Mouse (Mus musculus): Measurements from ENCODE around the gene Gm3880. TPM values are rescaled to one million over a fixed set of nuclear protein-coding genes. Genes with fewer than 3 reads are reported as not detected.

Gm3880 gene
- not detected in 4 replicates for total RNA-seq (2023)

GRCm38 (mm10) chrX:102686872-102687271 lies at the start of gene Gm3880:
Gene Gm3880 (minus strand): TSS chrX:102686972.

GRCm38 (mm10) chrX:102707535-102707934 lies 20.8 kb upstream of the Gm3880 start, which contains the start of the genes Gm9112 and Dmrtc1b:
Gene Gm9112 (minus strand): TSS chrX:102707635.
Gene Dmrtc1b (plus strand): TSS chrX:102707865.

GRCm38 (mm10) chrX:102643823-102644572 lies 42.8 kb downstream of the Gm3880 start, which contains the start of gene Phka1:
Gene Phka1 (minus strand): TSS chrX:102644246.

Other genes with a start within 250 kb of the Gm3880 start
- 15.5 to 18.8 TPM (median 18.0 TPM) in 4 replicates for gene Hdac8, start 181.6 kb downstream of the Gm3880 start, total RNA-seq (2023)
- 18.8 to 21.0 TPM (median 19.6 TPM) in 4 replicates for gene Phka1, start 42.7 kb downstream of the Gm3880 start, total RNA-seq (2023)
- not detected in 4 replicates for gene Gm9112, start 20.7 kb upstream of the Gm3880 start, total RNA-seq (2023)
- not detected in 4 replicates for gene Dmrtc1b, start 20.9 kb upstream of the Gm3880 start, total RNA-seq (2023)
- gene Dmrtc1c1, start 116.0 kb upstream of the Gm3880 start, total RNA-seq (2023), result not detected in 4 replicates
- not detected in 4 replicates for gene Dmrtc1c2, start 167.6 kb upstream of the Gm3880 start, total RNA-seq (2023)
- gene 1700031F05Rik, start 181.0 kb upstream of the Gm3880 start, total RNA-seq (2023), result not detected in 4 replicates
- gene Dmrtc1a, start 221.7 kb upstream of the Gm3880 start, total RNA-seq (2023), result not detected in 4 replicates
- gene 1700011M02Rik, start 221.9 kb upstream of the Gm3880 start, total RNA-seq (2023), result not detected in 4 replicates
- gene 1700018G05Rik, start 241.4 kb upstream of the Gm3880 start, total RNA-seq (2023), result not detected in 4 replicates

Measured in B cell, adult 62 days (primary cell).